ENCODE assay signal across 10 mouse cellular contexts in genomic region chr12:104560934-104561565, GRCm38 (mm10).
DNase-seq lines count a peak whose midpoint lies in the region.
"Had no signal": no experiment of that assay in that cellular context is flagged by ENCODE, and none has a peak within 500 bp of the region (broad histone marks: within the 10 kb centered on the region; RNA-seq: fewer than 3 reads in every experiment).

No protein-coding gene starts in this region.

- H3K9me3 ChIP-seq in heart, embryonic 10.5 days: no peaks in the 10 kb centered on the region
- no peaks in the 10 kb centered on the region for H3K9me3 ChIP-seq in embryonic facial prominence, embryonic 10.5 days
- H3K9me3 ChIP-seq in forebrain, embryonic 10.5 days: no peaks in the 10 kb centered on the region
- H3K9me3 ChIP-seq: liver, embryonic 15.5 days had no signal

- peaks cover 16% of the 10 kb centered on the region for H3K4me1 ChIP-seq in heart, embryonic 10.5 days
- H3K4me1 ChIP-seq in embryonic facial prominence, embryonic 10.5 days: peaks cover 30% of the 10 kb centered on the region
- no peaks in the 10 kb centered on the region for H3K4me1 ChIP-seq in forebrain, embryonic 10.5 days
- H3K4me1 ChIP-seq: liver, embryonic 15.5 days had no signal

- peak; percentile 94 for DNase-seq in heart, adult 11 months
- DNase-seq in heart, embryonic 10.5 days (ENCODE audit: low spot score): no peak
- DNase-seq in 3134 (ENCODE audit: extremely low read depth, insufficient read length, low spot score): peak; percentile 70
- DNase-seq in embryonic facial prominence, embryonic 10.5 days (ENCODE audit: low spot score): no peak
- DNase-seq in heart, postnatal 14 days: peak; percentile 13 to 34
- no peak for DNase-seq in testis, postnatal 14 days (ENCODE audit: low spot score)
- no peak for DNase-seq in forebrain, embryonic 10.5 days (ENCODE audit: extremely low spot score, low spot score)
- no peak for DNase-seq in spleen, postnatal 10 days (ENCODE audit: low spot score in 2 of 2)
- DNase-seq: thymus, adult 18-20 months had no signal

- H3K27ac ChIP-seq in heart, embryonic 10.5 days: no peak overlapping the region
- peak overlapping the region; percentile 59 for H3K27ac ChIP-seq in embryonic facial prominence, embryonic 10.5 days (replicated peaks)
- no peak overlapping the region for H3K27ac ChIP-seq in forebrain, embryonic 10.5 days
- H3K27ac ChIP-seq: liver, embryonic 15.5 days had no signal

- H3K36me3 ChIP-seq in heart, embryonic 10.5 days: no peaks in the 10 kb centered on the region
- no peaks in the 10 kb centered on the region for H3K36me3 ChIP-seq in embryonic facial prominence, embryonic 10.5 days (replicated peaks)
- H3K36me3 ChIP-seq in forebrain, embryonic 10.5 days (replicated peaks): no peaks in the 10 kb centered on the region
- H3K36me3 ChIP-seq: liver, embryonic 15.5 days had no signal

- 69% methylated on average over 14 of the region's 14 CpGs for WGBS in heart, embryonic 10.5 days
- WGBS in embryonic facial prominence, embryonic 10.5 days: 76% methylated on average over 14 of the region's 14 CpGs
- 83% methylated on average over 14 of the region's 14 CpGs for WGBS in forebrain, embryonic 10.5 days

- intact Hi-C loops in heart, postnatal 14 days (cut with DNase I): no loop called here

- H3K4me3 ChIP-seq in heart, embryonic 10.5 days: no peak overlapping the region
- no peak overlapping the region for H3K4me3 ChIP-seq in embryonic facial prominence, embryonic 10.5 days
- H3K4me3 ChIP-seq in forebrain, embryonic 10.5 days: no peak overlapping the region
- H3K4me3 ChIP-seq: liver, embryonic 15.5 days had no signal

- H3K27me3 ChIP-seq in heart, embryonic 10.5 days (ENCODE audit: insufficient read depth, poor library complexity, severe bottlenecking): no peaks in the 10 kb centered on the region
- no peaks in the 10 kb centered on the region for H3K27me3 ChIP-seq in embryonic facial prominence, embryonic 10.5 days (replicated peaks; ENCODE audit: low read depth, poor library complexity, severe bottlenecking)
- no peaks in the 10 kb centered on the region for H3K27me3 ChIP-seq in forebrain, embryonic 10.5 days (ENCODE audit: poor library complexity, severe bottlenecking)
- H3K27me3 ChIP-seq: liver, embryonic 15.5 days had no signal

Comparison
In these comparisons a context has a peak if more than half of its experiments do, and no peak if none do; other contexts are left out.
1. DNase-seq: peak in heart, adult 11 months (single experiment), 3134 (single experiment) and heart, postnatal 14 days (2 of 2); none in heart, embryonic 10.5 days (single experiment), embryonic facial prominence, embryonic 10.5 days (single experiment), testis, postnatal 14 days (single experiment), forebrain, embryonic 10.5 days (single experiment) and spleen, postnatal 10 days (0 of 2).